Mouse (Mus musculus) neural tube, embryonic 13.5 days (tissue): ENCODE measurements at regions not wholly inside any gene's neighbourhood (a gene's known extent, or its start where the extent isn't known, plus 50 kb on each side); places are given as distances from the start of the nearest gene placed in this dataset.
A peak's percentile ranks its signal among the peaks of the same experiment; 100 is the strongest.

Experiments
- ATAC-seq: fragments of 200-750 bp; cut with Nextera tagmentation; 2 replicates; pipeline ENCODE4 v1.8.0; 2017; ENCODE audit warnings: low read depth, mild to moderate bottlenecking, moderate TSS enrichment, moderate library complexity
- H3K27ac ChIP-seq: fragments of 300-500 bp; sonication (generic); replicated peaks from 2 replicates; pipeline ENCODE4 v1.5.1; 2015; ENCODE audit warnings: moderate library complexity, mild to moderate bottlenecking, inconsistent platforms
- H3K27me3 ChIP-seq: fragments of 300-500 bp; sonication (generic); 2 replicates; pipeline ENCODE4 v1.6.1; 2015; ENCODE audit warnings: mild to moderate bottlenecking, inconsistent platforms
- H3K36me3 ChIP-seq: fragments of 300-500 bp; sonication (generic); 2 replicates; pipeline ENCODE4 v1.6.1; 2015; ENCODE audit warnings: mild to moderate bottlenecking, inconsistent platforms
- H3K4me1 ChIP-seq: fragments of 300-500 bp; sonication (generic); replicated peaks from 2 replicates; pipeline ENCODE4 v1.6.1; 2015; ENCODE audit warnings: inconsistent platforms
- H3K4me2 ChIP-seq: fragments of 300-500 bp; sonication (generic); 2 replicates; pipeline ENCODE4 v1.6.1; 2015; ENCODE audit warnings: inconsistent platforms, mild to moderate bottlenecking, moderate library complexity
- H3K4me3 ChIP-seq: fragments of 300-500 bp; sonication (generic); 2 replicates; pipeline ENCODE4 v1.5.1; 2015; ENCODE audit warnings: mild to moderate bottlenecking, inconsistent platforms
- H3K9ac ChIP-seq: fragments of 300-500 bp; sonication (generic); 2 replicates; pipeline ENCODE4 v1.6.1; 2015; ENCODE audit warnings: moderate library complexity, mild to moderate bottlenecking, inconsistent platforms
- H3K9me3 ChIP-seq: fragments of 300-500 bp; sonication (generic); 2 replicates; pipeline ENCODE4 v1.6.1; 2016; ENCODE audit warnings: inconsistent platforms
- WGBS: fragments of 180-500 bp; shearing (Covaris S2); methylation state at CpG from one replicate; pipeline ENCODE4 v1.1.7; 2015; 5-methylcytosine and 5-hydroxymethylcytosine counted together

DNA sequence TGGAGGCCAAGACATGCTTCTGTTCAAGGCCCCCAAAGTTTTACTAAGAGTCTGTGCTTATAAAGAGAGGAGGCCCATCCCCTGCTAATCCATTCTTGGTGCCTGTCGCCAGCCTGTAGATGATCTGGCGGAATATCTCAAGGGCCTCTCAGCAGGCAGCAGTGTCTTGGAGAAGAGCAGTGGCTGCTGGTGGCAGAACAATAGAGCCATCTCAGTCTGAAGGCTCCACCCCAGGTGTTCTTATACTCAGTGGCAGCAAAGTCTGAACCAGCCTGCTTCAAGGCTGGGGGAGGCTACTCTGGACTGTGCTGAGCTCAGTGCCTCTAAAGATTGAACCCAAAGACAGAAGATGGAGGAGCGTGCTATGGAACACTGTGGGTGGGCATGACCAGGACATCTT, 168.5 kb downstream of the Cdh26 start:
- no peak overlapping the region for H3K9ac ChIP-seq

GRCm38 (mm10) chr2:178603443-178603842, 173.1 kb downstream of the Cdh26 start:
- H3K4me3 ChIP-seq: no peak overlapping the region
- WGBS: 89% methylated on average over 2 of the region's 2 CpGs
- no peaks in the 10 kb centered on the region for H3K36me3 ChIP-seq
- H3K9me3 ChIP-seq: 0 out of 2 replicates have a peak, but pooled peaks cover 3% of the 10 kb centered on the region
- H3K4me1 ChIP-seq: no peaks in the 10 kb centered on the region
- no peak for ATAC-seq
- no peak overlapping the region for H3K27ac ChIP-seq
- H3K9ac ChIP-seq: no peak overlapping the region
- H3K4me2 ChIP-seq: no peak overlapping the region
- no peaks in the 10 kb centered on the region for H3K27me3 ChIP-seq

More for the DNA sequence above, 168.5 kb downstream of the Cdh26 start:
- Histone ChIP-seq H3K9me3 (0 out of 2 replicates have a peak, but pooled peaks cover 3% of the 10 kb centered on the region), H3K27ac (no peak overlapping the region), H3K4me1 (peaks cover 31% of the 10 kb centered on the region), H3K27me3 (no peaks in the 10 kb centered on the region), H3K36me3 (no peaks in the 10 kb centered on the region), H3K4me3 (no peak overlapping the region), H3K4me2 (no peak overlapping the region)
- ATAC-seq: no peak
- WGBS: 92% methylated on average over 3 of the region's 3 CpGs

- Histone ChIP-seq H3K4me3 (no peak overlapping the region), H3K27me3 (no peaks in the 10 kb centered on the region), H3K4me1 (no peaks in the 10 kb centered on the region), H3K9me3 (no peaks in the 10 kb centered on the region), H3K36me3 (no peaks in the 10 kb centered on the region), H3K9ac (no peak overlapping the region), H3K4me2 (no peak overlapping the region), H3K27ac (no peak overlapping the region)
- WGBS: 82% methylated on average over 4 of the region's 4 CpGs
- ATAC-seq: no peak
Observed at GRCm38 (mm10) chr2:178606733-178607132, 176.4 kb downstream of the Cdh26 start.

DNA sequence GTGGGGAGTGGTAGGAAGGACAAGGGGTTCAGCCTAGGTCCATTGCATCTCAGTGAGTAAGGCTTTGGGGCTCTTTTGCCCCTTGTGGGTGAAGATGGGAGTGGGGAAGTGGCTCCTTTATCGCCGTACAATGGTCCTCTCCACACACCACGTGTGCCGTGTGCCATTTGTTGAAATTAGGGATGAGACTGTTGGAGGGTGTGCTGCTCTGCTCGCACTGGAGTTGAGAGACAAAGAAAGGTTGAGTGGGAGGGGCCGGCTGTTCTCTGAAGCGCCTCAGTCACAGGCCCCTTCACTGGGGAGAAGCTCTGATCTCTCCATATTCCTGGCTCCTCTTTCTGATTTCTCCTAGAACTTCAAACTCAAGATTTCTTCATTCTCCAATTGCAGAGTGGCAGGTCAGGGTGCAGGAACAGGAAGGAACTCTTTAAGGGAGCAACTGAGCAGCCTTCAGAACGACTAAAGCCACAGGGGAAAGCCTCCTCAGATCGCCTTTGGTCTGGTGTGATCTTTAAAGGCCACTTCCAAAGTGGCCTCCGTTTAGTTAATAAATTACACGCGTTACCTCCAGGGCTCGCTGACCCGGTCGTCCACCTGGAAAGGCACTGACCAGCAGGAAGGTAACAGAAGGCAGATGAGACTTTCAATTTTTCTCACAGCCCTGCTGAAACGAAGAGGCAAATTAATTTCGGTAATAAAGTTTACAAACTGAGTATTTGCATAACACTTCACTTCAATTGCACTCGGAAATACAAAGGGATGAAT, 180.1 kb downstream of the Cdh26 start:
- H3K4me1 ChIP-seq: no peaks in the 10 kb centered on the region; the same call in 1 of the 2 replicates
- no peaks in the 10 kb centered on the region for H3K9me3 ChIP-seq
- no peak overlapping the region for H3K27ac ChIP-seq
- WGBS: 39% methylated on average over 18 of the region's 18 CpGs
- no peak overlapping the region for H3K4me3 ChIP-seq
- H3K4me2 ChIP-seq: no peak overlapping the region
- ATAC-seq: no peak
- no peak overlapping the region for H3K9ac ChIP-seq
- H3K27me3 ChIP-seq: no peaks in the 10 kb centered on the region
- H3K36me3 ChIP-seq: no peaks in the 10 kb centered on the region

DNA sequence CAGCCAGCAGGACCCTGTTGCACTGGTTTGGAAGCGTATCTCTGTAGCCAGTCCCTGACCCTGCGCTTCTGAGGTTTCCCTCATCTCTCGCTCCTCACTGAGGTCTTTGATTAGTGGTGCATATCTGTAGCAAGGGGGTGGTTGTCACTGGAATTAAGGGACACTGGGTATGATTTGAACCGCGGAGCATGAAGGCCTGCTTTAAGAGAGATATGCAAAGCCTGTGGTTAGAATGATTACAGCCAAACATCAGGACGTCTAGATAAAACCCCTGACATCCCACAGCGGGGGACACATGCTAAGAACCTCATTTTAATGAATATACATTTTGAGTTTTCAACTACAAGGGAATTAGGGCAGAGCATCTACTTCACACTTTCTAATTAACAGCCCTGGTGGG, 184.4 kb downstream of the Cdh26 start:
- ATAC-seq: no peak

GRCm38 (mm10) chr2:178622801-178623200, 192.5 kb downstream of the Cdh26 start:
- WGBS: 65% methylated on average over 3 of the region's 3 CpGs
- Histone ChIP-seq H3K27me3 (no peaks in the 10 kb centered on the region), H3K4me3 (no peak overlapping the region), H3K27ac (no peak overlapping the region), H3K36me3 (no peaks in the 10 kb centered on the region), H3K9me3 (no peaks in the 10 kb centered on the region), H3K9ac (no peak overlapping the region), H3K4me1 (peaks cover 3% of the 10 kb centered on the region; the same call in 1 of the 2 replicates), H3K4me2 (no peak overlapping the region)
- no peak for ATAC-seq

More for the DNA sequence above, 184.4 kb downstream of the Cdh26 start:
- Histone ChIP-seq H3K9me3 (no peaks in the 10 kb centered on the region), H3K4me2 (no peak overlapping the region), H3K4me1 (peaks cover 10% of the 10 kb centered on the region), H3K36me3 (no peaks in the 10 kb centered on the region), H3K27ac (no peak overlapping the region), H3K27me3 (no peaks in the 10 kb centered on the region), H3K9ac (no peak overlapping the region), H3K4me3 (no peak overlapping the region)
- WGBS: 68% methylated on average over 7 of the region's 7 CpGs

DNA sequence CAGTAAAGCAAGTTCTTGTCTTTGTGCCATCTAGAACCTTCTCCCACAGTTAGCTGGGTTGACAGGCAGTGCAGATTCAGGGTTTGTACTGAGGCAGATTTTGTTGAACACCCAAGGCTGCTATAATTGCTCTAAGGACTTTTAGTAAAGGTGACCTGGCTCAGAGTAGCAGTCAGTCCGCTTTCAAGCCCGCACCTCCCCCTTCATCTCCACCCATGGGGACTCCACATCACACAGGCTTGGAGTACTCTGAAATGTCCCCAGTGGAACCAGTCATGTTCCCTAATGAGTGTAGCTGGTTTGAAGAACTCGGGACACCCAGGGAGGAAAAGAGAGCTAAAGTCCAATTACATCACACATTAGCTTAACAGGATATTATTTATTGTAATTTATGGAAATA, 194.1 kb downstream of the Cdh26 start:
- Histone ChIP-seq H3K4me1 (peaks cover 7% of the 10 kb centered on the region; the same call in 1 of the 2 replicates), H3K27me3 (no peaks in the 10 kb centered on the region), H3K36me3 (no peaks in the 10 kb centered on the region), H3K4me2 (no peak overlapping the region), H3K9ac (no peak overlapping the region), H3K27ac (no peak overlapping the region), H3K4me3 (no peak overlapping the region), H3K9me3 (no peaks in the 10 kb centered on the region)
- whole genome bisulfite sequencing: 76% methylated on average over 3 of the region's 3 CpGs
- ATAC-seq: no peak

GRCm38 (mm10) chr2:178624907-178625306, 194.6 kb downstream of the Cdh26 start:
- Histone ChIP-seq H3K27me3 (no peaks in the 10 kb centered on the region), H3K36me3 (no peaks in the 10 kb centered on the region), H3K9ac (no peak overlapping the region), H3K27ac (no peak overlapping the region), H3K4me3 (no peak overlapping the region), H3K4me1 (peaks cover 7% of the 10 kb centered on the region; the same call in 1 of the 2 replicates), H3K9me3 (no peaks in the 10 kb centered on the region), H3K4me2 (no peak overlapping the region)
- ATAC-seq: no peak
- 75% methylated on average over 1 of the region's 1 CpGs for WGBS

GRCm38 (mm10) chr2:178629756-178630155, 199.4 kb downstream of the Cdh26 start:
- H3K27ac ChIP-seq: no peak overlapping the region
- no peaks in the 10 kb centered on the region for H3K27me3 ChIP-seq
- H3K4me1 ChIP-seq: peaks cover 30% of the 10 kb centered on the region
- no peak overlapping the region for H3K4me3 ChIP-seq
- peak; percentile 25; the same call in 1 of the 2 replicates for ATAC-seq
- no peak overlapping the region for H3K9ac ChIP-seq
- no peaks in the 10 kb centered on the region for H3K36me3 ChIP-seq
- H3K9me3 ChIP-seq: no peaks in the 10 kb centered on the region
- whole genome bisulfite sequencing: 22% methylated on average over 7 of the region's 7 CpGs
- H3K4me2 ChIP-seq: no peak overlapping the region

DNA sequence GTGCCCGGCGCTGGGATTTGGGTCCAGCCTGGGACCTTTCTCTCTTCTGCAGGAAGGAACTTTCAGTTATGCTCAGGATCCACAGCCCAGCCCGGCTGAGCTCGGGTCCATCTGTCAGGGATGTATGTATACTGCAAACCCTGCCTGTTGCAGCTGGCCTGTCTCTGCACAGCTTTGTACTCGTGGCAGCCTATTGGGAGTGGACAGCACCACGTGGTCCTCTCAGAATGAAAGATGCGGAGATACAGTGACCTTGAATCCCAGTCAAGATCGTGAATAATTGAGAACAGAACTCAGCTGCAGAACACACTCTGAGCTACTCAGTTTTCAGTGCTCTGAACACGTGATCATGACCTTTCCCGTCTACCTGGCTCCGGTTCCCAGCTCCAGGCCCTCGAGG, 200.2 kb downstream of the Cdh26 start:
- 80% methylated on average over 12 of the region's 12 CpGs for WGBS
- no peak for ATAC-seq

DNA sequence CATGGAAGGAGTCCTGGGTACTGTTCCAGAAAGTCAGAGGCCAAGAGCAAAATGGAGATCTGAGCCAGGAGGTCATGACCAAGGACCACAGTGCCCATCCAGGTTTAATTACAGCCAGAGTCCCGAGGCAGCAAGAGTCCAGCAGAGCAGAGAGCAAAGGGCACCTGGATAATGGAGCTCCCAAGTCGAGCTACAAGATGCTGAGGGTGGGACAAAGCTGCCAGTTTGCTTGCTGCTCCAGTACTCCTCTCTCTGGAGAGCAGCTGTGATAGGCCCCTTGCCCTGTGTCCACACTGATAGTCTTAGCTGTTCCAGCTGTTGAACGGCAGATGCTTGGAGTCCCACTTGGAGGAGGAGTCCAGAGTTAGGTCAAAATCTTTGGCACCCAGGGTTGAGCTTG, 201.0 kb downstream of the Cdh26 start:
- peaks cover 44% of the 10 kb centered on the region for H3K4me1 ChIP-seq

More for the DNA sequence above, 200.2 kb downstream of the Cdh26 start:
- H3K4me1 ChIP-seq: peaks cover 37% of the 10 kb centered on the region
- H3K36me3 ChIP-seq: no peaks in the 10 kb centered on the region
- no peak overlapping the region for H3K4me2 ChIP-seq
- no peak overlapping the region for H3K4me3 ChIP-seq
- H3K27ac ChIP-seq: no peak overlapping the region
- H3K27me3 ChIP-seq: no peaks in the 10 kb centered on the region
- H3K9me3 ChIP-seq: no peaks in the 10 kb centered on the region
- H3K9ac ChIP-seq: no peak overlapping the region

GRCm38 (mm10) chr2:178631966-178632365, 201.6 kb downstream of the Cdh26 start:
- Histone ChIP-seq H3K4me2 (no peak overlapping the region), H3K9me3 (no peaks in the 10 kb centered on the region), H3K27ac (no peak overlapping the region), H3K36me3 (no peaks in the 10 kb centered on the region), H3K27me3 (no peaks in the 10 kb centered on the region), H3K4me3 (no peak overlapping the region), H3K9ac (no peak overlapping the region), H3K4me1 (peaks cover 44% of the 10 kb centered on the region)
- ATAC-seq: no peak
- WGBS: 67% methylated on average over 12 of the region's 12 CpGs

More for the DNA sequence above, 201.0 kb downstream of the Cdh26 start:
- WGBS: 56% methylated on average over 3 of the region's 3 CpGs
- no peaks in the 10 kb centered on the region for H3K36me3 ChIP-seq
- no peaks in the 10 kb centered on the region for H3K9me3 ChIP-seq
- H3K4me2 ChIP-seq: no peak overlapping the region
- H3K9ac ChIP-seq: no peak overlapping the region
- ATAC-seq: no peak
- H3K27ac ChIP-seq: no peak overlapping the region
- H3K4me3 ChIP-seq: no peak overlapping the region
- H3K27me3 ChIP-seq: no peaks in the 10 kb centered on the region
